Mouse (Mus musculus) heart, postnatal 0 days (tissue): Measurements from ENCODE around the gene Nemp2. TPM values are rescaled to one million over a fixed set of nuclear protein-coding genes. Genes with fewer than 3 reads are reported as not detected.
A peak's percentile ranks its signal among the peaks of the same experiment; 100 is the strongest.

ENCODE experiments used
- ATAC-seq: fragments of 200-750 bp; cut with Nextera tagmentation; 2 replicates; pipeline ENCODE4 v1.8.0; 2017; ENCODE audit warnings: low read depth, moderate number of reproducible peaks, moderate library complexity; ENCODE audit not compliant: insufficient read depth
- DNase-seq: peaks from one replicate; pipeline ENCODE4 v3.0.0-alpha.2; 2016; ENCODE audit warnings: low spot score
- H3K27ac ChIP-seq: fragments of 300-500 bp; sonication (generic); 2 replicates; pipeline ENCODE4 v1.5.1; 2014; ENCODE audit warnings: low read depth, mild to moderate bottlenecking
- H3K27me3 ChIP-seq: fragments of 300-500 bp; sonication (generic); 2 replicates; pipeline ENCODE4 v1.6.1; 2014; ENCODE audit warnings: low read length, mixed read lengths; ENCODE audit not compliant: control insufficient read depth, insufficient read depth
- H3K36me3 ChIP-seq: fragments of 300-500 bp; sonication (generic); replicated peaks from 2 replicates; pipeline ENCODE4 v1.6.1; 2014; ENCODE audit warnings: low read length, mixed read lengths; ENCODE audit not compliant: control insufficient read depth, insufficient read depth
- H3K4me1 ChIP-seq: fragments of 300-500 bp; sonication (generic); 2 replicates; pipeline ENCODE4 v1.6.1; 2014; ENCODE audit warnings: antibody characterized with exemption; ENCODE audit not compliant: control insufficient read depth, insufficient read depth
- H3K4me2 ChIP-seq: fragments of 300-500 bp; sonication (generic); 2 replicates; pipeline ENCODE4 v1.6.1; 2014; ENCODE audit warnings: low read depth, mild to moderate bottlenecking, low read length, moderate library complexity
- H3K4me3 ChIP-seq: fragments of 300-500 bp; sonication (generic); 2 replicates; pipeline ENCODE4 v1.5.1; 2014; ENCODE audit warnings: low read depth, low read length
- H3K9ac ChIP-seq: fragments of 300-500 bp; sonication (generic); replicated peaks from 2 replicates; pipeline ENCODE4 v1.6.1; 2014; ENCODE audit warnings: low read depth, low read length, mixed read lengths
- H3K9me3 ChIP-seq: fragments of 300-500 bp; sonication (generic); replicated peaks from 2 replicates; pipeline ENCODE4 v1.6.1; 2016; ENCODE audit warnings: low read length; ENCODE audit not compliant: control insufficient read depth
- CTCF ChIP-seq: IDR thresholded peaks from 2 replicates; pipeline ENCODE4 v1.5.1; 2016; ENCODE audit warnings: antibody characterized with exemption, control low read depth, low read depth
- EP300 ChIP-seq: IDR thresholded peaks from 2 replicates; pipeline ENCODE4 v1.6.1; 2016; ENCODE audit warnings: antibody characterized with exemption, low read depth
- WGBS: fragments of 180-500 bp; shearing (Covaris S2); extraction: QIAGEN DNeasy Blood & Tissue Kit; methylation state at CpG from one replicate; pipeline ENCODE4 v1.1.7; 2014; 5-methylcytosine and 5-hydroxymethylcytosine counted together
- polyA plus RNA-seq: library from polyadenylated mRNA; unstranded; fragments of >200 nt; fragmentation: Nextera tagmentation; extraction: Ambion mirVana; gene quantifications from 2 replicates; pipeline ENCODE4 v1.2.1, GENCODE M21; 2015
- total RNA-seq: library from RNA; depleted of rRNA; stranded (reverse); fragments of >200 nt; gene quantifications from 2 replicates; pipeline ENCODE4 v1.2.3, GENCODE M21; 2014; ENCODE audit warnings: low replicate concordance

Gene Nemp2
- total and polyA plus RNA-seq, 2 experiments from 2014 or later: 2.1 to 3.6 TPM

DNA sequence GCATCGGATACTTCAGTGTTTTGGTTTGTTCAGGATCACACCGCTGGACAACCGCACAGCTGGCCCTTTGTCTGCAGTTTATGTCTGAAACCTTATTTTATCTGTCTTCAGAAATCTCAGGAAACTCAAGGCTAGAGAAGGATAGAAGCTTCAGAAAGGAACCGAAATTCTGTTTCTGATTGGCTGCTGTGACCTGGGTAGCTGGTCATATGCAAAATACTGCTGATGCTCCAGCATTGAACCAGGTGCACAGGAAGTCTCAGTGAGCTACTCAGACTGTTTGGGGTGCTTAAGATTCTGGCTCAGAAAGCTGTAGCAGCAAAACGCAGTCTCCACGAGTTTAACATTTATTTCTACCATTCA is 415 bp downstream of the Nemp2 start:
- H3K9ac ChIP-seq: peak overlapping the region; percentile 58
- no peaks in the 10 kb centered on the region for H3K27me3 ChIP-seq
- H3K27ac ChIP-seq: peak overlapping the region; percentile 49
- peak overlapping the region; percentile 56 for H3K4me2 ChIP-seq
- H3K36me3 ChIP-seq: no peaks in the 10 kb centered on the region
- peak overlapping the region; percentile 69 for H3K4me3 ChIP-seq
- no peaks in the 10 kb centered on the region for H3K4me1 ChIP-seq
- peak; percentile 70 for ATAC-seq
- whole genome bisulfite sequencing: 1% methylated on average over 6 of the region's 6 CpGs
- H3K9me3 ChIP-seq: no peaks in the 10 kb centered on the region
- no peak for DNase-seq
- TF ChIP-seq CTCF: no peak
- no peak for TF ChIP-seq EP300

GRCm38 (mm10) chr1:52631570-52631969 is 1.1 kb downstream of the Nemp2 start:
- H3K36me3 ChIP-seq: no peaks in the 10 kb centered on the region
- peak overlapping the region; percentile 69 for H3K4me3 ChIP-seq
- WGBS: 74% methylated on average over 2 of the region's 2 CpGs
- H3K9me3 ChIP-seq: no peaks in the 10 kb centered on the region
- TF ChIP-seq EP300 (no peak), CTCF (no peak)
- no peak overlapping the region for H3K27ac ChIP-seq
- no peak overlapping the region for H3K9ac ChIP-seq
- no peaks in the 10 kb centered on the region for H3K27me3 ChIP-seq
- ATAC-seq (no peak), DNase-seq (no peak)
- H3K4me2 ChIP-seq: peak overlapping the region; percentile 56
- H3K4me1 ChIP-seq: no peaks in the 10 kb centered on the region

- no peak overlapping the region for H3K27ac ChIP-seq
- H3K4me3 ChIP-seq: no peak overlapping the region
- no peak overlapping the region for H3K4me2 ChIP-seq
- H3K36me3 ChIP-seq: peaks cover 1% of the 10 kb centered on the region; the same call in 1 of the 2 replicates
- H3K9me3 ChIP-seq: no peaks in the 10 kb centered on the region
- no peak overlapping the region for H3K9ac ChIP-seq
- H3K4me1 ChIP-seq: no peaks in the 10 kb centered on the region
- TF ChIP-seq CTCF (no peak), EP300 (no peak)
- ATAC-seq (no peak), DNase-seq (no peak)
- WGBS: 88% methylated on average over 6 of the region's 6 CpGs
- no peaks in the 10 kb centered on the region for H3K27me3 ChIP-seq
Observed at GRCm38 (mm10) chr1:52634251-52634650, 3.7 kb downstream of the Nemp2 start.

- TF ChIP-seq EP300 (no peak), CTCF (no peak)
- H3K4me1 ChIP-seq: no peaks in the 10 kb centered on the region
- no peaks in the 10 kb centered on the region for H3K9me3 ChIP-seq
- ATAC-seq (no peak), DNase-seq (no peak)
- H3K9ac ChIP-seq: no peak overlapping the region
- no peaks in the 10 kb centered on the region for H3K27me3 ChIP-seq
- no peak overlapping the region for H3K4me2 ChIP-seq
- WGBS: 86% methylated on average over 3 of the region's 3 CpGs
- H3K4me3 ChIP-seq: no peak overlapping the region
- peaks cover 10% of the 10 kb centered on the region; the same call in 1 of the 2 replicates for H3K36me3 ChIP-seq
- H3K27ac ChIP-seq: no peak overlapping the region
Observed at GRCm38 (mm10) chr1:52635932-52636331, 5.4 kb downstream of the Nemp2 start.

DNA sequence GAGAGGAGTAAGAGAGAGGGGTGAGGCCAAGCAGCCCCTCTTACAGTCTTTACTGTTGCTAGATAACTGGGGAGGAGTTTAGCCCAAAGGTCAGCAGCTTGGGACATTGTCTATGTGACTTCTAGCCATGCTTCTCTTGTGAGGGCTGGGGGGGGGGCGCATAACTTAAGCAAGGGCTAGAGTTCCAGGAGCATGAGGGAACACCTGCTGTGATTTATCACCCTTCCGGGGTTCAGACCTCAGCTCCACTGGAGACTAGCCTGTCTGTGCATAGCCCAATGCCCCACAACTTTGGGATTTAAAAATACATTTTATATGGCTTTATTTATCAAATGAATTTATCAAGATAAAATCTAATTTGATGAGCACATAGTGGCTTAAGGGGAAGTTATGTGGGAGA is 7.6 kb downstream of the Nemp2 start:
- no peaks in the 10 kb centered on the region for H3K27me3 ChIP-seq
- 97% methylated on average over 2 of the region's 2 CpGs for WGBS
- DNase-seq (no peak), ATAC-seq (no peak)
- no peaks in the 10 kb centered on the region for H3K9me3 ChIP-seq
- TF ChIP-seq CTCF (no peak), EP300 (no peak)
- no peak overlapping the region for H3K4me3 ChIP-seq
- peaks cover 15% of the 10 kb centered on the region for H3K36me3 ChIP-seq
- H3K4me1 ChIP-seq: no peaks in the 10 kb centered on the region
- no peak overlapping the region for H3K27ac ChIP-seq
- no peak overlapping the region for H3K9ac ChIP-seq
- H3K4me2 ChIP-seq: no peak overlapping the region

GRCm38 (mm10) chr1:52639090-52639489 is 8.6 kb downstream of the Nemp2 start:
- Histone ChIP-seq H3K4me2 (no peak overlapping the region), H3K27me3 (no peaks in the 10 kb centered on the region), H3K9ac (no peak overlapping the region), H3K36me3 (peaks cover 15% of the 10 kb centered on the region), H3K9me3 (no peaks in the 10 kb centered on the region), H3K4me1 (no peaks in the 10 kb centered on the region), H3K4me3 (no peak overlapping the region), H3K27ac (no peak overlapping the region)
- 84% methylated on average over 7 of the region's 7 CpGs for WGBS
- ATAC-seq (no peak), DNase-seq (no peak)
- TF ChIP-seq EP300 (no peak), CTCF (no peak)
